Mouse (Mus musculus) heart, adult 8-10 months (tissue): ENCODE results near the gene Il1f6. TPM values are rescaled to one million over a fixed set of nuclear protein-coding genes. Genes with fewer than 3 reads are reported as not detected.
"Not testable (repeated sequence)": the region's sequence is repeated elsewhere in the genome, so short reads cannot be mapped to it uniquely, and the experiment has no call there.

Source experiments
- DNase-seq: peaks from one replicate; pipeline ENCODE4 v3.0.0; 2022; ENCODE audit warnings: low spot score
- total RNA-seq, 4 experiments: library from RNA; stranded (reverse); gene quantifications; 2 replicates each; pipeline ENCODE4 v1.2.4; 2022

Gene Il1f6
- not detected for total RNA-seq

DNA sequence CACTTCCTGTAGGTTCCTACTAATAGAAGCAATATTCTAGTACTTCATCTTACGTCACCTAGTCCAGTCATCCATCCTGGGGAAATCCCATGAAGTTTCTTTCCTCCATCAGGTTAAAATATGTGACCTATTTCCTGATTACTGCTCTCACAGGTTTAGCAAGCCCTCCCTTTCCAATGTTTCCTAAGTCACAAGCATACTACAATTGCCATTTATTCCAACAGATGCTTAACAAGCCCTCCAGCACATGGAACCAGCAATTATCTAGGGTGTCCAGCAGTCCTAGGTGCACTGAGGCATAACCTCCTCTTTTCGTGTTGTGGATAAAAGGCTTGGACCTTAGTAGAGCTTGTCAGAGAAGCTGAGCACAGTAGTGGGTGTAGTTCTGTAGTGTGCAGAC lies at the start of gene Il1f6:
TSS of gene Il1f6 (plus strand) at position 301 of the 400 bp plus-strand sequence.
- DNase-seq: no peak

GRCm38 (mm10) chr2:24181683-24182331 lies 33.4 kb upstream of the Il1f6 start:
- peak; percentile 13 for DNase-seq

GRCm38 (mm10) chr2:24182423-24183147 lies 32.6 kb upstream of the Il1f6 start:
- not testable (repeated sequence) for DNase-seq

- DNase-seq: not testable (repeated sequence)
Measured at GRCm38 (mm10) chr2:24184092-24184491, 31.1 kb upstream of the Il1f6 start.

DNA sequence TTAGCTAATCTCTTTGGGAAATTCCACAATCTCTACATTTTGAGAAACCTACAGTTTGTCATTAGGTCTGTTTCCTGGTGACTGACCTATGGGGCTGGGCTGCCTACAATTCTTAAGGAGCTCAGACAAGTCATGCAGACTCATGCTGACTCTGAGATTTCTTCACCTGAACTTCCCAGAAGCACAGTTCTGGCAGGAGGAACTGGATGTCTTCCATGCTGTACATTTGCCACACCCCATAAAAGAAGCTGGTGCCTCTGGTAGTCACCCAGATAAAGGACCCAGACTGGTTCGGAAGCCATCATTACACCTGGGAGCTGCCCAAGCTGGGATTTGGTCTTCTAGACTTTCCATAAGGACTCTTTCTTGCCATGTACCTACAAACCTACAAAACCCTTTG lies 29.0 kb upstream of the Il1f6 start, which contains the start of gene Il1f9:
TSS of gene Il1f9 (plus strand) at position 301 of the 400 bp plus-strand sequence.
- DNase-seq: no peak

DNA sequence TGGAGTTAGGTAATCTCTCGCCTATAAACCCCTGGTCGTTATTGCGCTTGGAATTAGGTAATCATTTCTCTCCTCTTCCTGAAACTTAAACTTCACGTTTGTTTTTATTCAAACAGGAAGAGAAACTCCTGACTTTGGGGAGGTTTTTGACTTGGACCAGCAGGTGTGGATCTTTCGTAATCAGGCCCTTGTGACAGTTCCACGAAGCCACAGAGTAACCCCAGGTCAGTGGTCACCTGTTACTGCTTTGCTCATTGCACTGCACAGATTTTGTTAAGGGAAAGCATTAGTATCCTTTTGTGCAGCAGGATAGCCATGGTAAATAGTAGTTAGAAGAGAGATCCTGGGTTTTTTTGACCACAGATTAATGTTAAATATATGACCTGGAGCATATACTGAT lies 27.6 kb upstream of the Il1f6 start:
- DNase-seq: no peak

DNA sequence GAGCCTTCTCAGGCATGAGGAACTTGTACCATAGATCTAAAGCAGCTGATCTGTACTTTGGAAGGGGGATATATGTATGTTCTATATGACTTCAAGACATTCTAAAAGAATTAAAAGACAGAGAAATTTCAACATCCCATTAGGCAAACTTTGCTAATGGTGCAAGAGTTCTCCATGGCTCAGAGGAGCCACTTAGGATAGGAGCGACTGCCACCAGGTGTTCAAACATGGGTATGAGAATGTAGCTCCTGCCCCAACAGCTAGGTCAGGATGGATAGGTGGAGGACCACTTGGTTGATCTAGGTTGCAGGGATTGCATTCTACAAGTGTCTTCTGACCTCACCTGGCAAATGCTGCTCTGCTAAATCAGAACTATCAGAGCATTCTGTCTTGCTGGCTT lies 27.0 kb upstream of the Il1f6 start:
- DNase-seq: no peak

- DNase-seq: peak; percentile 4
Measured at GRCm38 (mm10) chr2:24227191-24227590, 12.0 kb downstream of the Il1f6 start.

DNA sequence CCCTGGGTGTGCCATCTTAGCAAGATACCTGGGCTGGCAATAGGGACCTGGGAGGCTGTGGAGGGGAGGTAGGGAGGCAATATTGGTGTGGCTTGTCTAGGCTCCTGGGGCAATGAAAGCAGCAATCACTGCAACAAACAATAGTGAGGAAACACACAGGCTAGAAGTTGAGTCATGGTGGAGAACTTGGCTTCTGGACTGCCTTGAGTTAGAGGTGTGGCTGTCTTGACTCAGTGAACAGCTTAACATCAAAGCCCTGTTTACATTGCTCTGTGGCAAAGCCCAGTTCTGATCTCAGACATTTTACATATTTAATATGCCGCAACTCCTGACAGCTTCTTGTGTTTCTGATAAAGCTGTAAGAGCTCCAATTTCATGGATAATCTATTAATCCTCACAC lies 52.3 kb downstream of the Il1f6 start:
- no peak for DNase-seq

DNA sequence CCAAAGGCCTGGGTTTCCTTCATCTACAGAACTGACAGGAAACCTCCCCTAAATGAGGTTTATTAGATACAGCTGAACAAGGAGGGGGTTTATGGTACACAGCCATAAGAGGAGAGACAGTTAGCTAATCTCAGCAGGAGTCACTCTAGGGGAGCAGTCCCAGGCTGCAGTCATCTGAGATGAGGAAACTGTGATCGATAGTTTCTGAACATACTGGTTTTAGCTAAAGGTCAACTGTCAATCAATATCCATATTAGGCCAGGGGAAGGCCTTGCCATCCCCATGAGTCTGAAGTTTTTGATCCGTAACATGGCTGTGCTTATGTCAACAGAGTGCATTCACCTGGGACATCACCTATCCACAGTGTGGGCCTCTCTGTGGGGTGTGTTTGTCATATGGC lies 58.4 kb downstream of the Il1f6 start:
- DNase-seq: no peak

GRCm38 (mm10) chr2:24275146-24275545 lies 59.9 kb downstream of the Il1f6 start:
- DNase-seq: no peak

Other genes starting within 250 kb of the Il1f6 start
- 10 to 100 TPM; 15.9 to 22.8 (median 19.4) TPM for gene Hnmt, start 166.0 kb upstream of the Il1f6 start, total RNA-seq
- not detected for gene Tbpl2, start 118.8 kb upstream of the Il1f6 start, total RNA-seq
- not detected for gene Il1f8, start 62.3 kb upstream of the Il1f6 start, total RNA-seq
- gene Il1f9, start 28.9 kb upstream of the Il1f6 start, total RNA-seq: under 1 TPM in 1 of 4 experiments, not detected in 3; 0.17 TPM
- not detected for gene Il1f5, start 61.5 kb downstream of the Il1f6 start, total RNA-seq
- gene Il1f10, start 75.8 kb downstream of the Il1f6 start, total RNA-seq: not detected
- under 1 TPM in 1 of 4 experiments, not detected in 3; 0.23 TPM for gene Il1rn, start 121.4 kb downstream of the Il1f6 start, total RNA-seq
- gene Psd4, start 152.2 kb downstream of the Il1f6 start, total RNA-seq: under 1 TPM; 0.57 to 0.78 (median 0.63) TPM